Mouse (Mus musculus): Measurements from ENCODE around the gene Ccdc57. TPM values are rescaled to one million over a fixed set of nuclear protein-coding genes. Genes with fewer than 3 reads are reported as not detected.
A peak's percentile ranks its signal among the peaks of the same experiment; 100 is the strongest.
"Not testable (repeated sequence)": the region's sequence is repeated elsewhere in the genome, so short reads cannot be mapped to it uniquely, and the experiment has no call there.

Ccdc57 gene
- polyA plus RNA-seq, 1 experiment from 2014 or later = 8.8 TPM

DNA sequence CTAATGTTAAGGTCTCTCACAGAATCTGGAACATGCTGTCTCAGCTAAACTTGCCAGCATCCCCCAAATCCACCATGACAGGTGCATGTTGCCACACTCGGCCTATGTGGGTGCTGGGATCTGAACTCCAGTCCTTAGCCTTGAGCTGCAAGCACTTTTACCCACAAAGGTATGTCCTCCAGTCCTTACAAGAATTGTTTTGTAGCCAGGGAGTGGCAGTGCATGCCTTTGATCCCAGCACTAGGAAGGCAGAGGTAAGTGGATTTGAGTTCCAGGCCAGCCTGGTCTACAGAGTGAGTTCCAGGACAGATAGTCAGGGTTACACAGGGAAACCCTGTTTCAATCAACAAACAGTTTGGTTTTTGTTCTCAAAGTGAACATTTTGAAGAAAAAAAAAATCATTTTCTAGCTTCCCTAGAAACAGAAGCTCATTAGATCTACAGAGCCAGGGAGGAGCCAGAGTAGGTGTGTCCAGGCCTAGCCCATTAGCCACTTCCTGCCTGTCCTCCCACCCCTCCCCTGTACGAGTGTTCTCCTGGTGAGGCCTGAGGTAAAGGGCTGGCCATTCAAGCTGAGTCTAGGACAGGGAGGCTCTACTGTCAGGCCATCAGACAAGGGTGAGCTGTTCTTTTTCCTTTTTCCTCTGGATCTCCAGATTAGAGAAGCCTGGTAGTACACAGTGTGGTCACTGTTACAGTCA is 82.2 kb downstream of the Ccdc57 start:
- H3K9me3 ChIP-seq (ENCODE audit: control insufficient read depth, low read length) = no peaks in the 10 kb centered on the region
- H3K27me3 ChIP-seq (replicated peaks; ENCODE audit: control insufficient read depth, insufficient read depth, low read length) = no peaks in the 10 kb centered on the region
- no peak for ATAC-seq
- 72% methylated on average over 2 of the region's 2 CpGs for WGBS
- H3K4me1 ChIP-seq (replicated peaks; ENCODE audit: control insufficient read depth, insufficient read depth, low read length) = no peaks in the 10 kb centered on the region
- H3K4me2 ChIP-seq (ENCODE audit: low read length) = no peak overlapping the region
- no peak overlapping the region for H3K9ac ChIP-seq (replicated peaks; ENCODE audit: low read depth, low read length)
- H3K4me3 ChIP-seq (replicated peaks; ENCODE audit: low read length) = no peak overlapping the region
- H3K27ac ChIP-seq (ENCODE audit: low read length) = no peak overlapping the region
- no peaks in the 10 kb centered on the region for H3K36me3 ChIP-seq (ENCODE audit: control insufficient read depth, insufficient read depth)

DNA sequence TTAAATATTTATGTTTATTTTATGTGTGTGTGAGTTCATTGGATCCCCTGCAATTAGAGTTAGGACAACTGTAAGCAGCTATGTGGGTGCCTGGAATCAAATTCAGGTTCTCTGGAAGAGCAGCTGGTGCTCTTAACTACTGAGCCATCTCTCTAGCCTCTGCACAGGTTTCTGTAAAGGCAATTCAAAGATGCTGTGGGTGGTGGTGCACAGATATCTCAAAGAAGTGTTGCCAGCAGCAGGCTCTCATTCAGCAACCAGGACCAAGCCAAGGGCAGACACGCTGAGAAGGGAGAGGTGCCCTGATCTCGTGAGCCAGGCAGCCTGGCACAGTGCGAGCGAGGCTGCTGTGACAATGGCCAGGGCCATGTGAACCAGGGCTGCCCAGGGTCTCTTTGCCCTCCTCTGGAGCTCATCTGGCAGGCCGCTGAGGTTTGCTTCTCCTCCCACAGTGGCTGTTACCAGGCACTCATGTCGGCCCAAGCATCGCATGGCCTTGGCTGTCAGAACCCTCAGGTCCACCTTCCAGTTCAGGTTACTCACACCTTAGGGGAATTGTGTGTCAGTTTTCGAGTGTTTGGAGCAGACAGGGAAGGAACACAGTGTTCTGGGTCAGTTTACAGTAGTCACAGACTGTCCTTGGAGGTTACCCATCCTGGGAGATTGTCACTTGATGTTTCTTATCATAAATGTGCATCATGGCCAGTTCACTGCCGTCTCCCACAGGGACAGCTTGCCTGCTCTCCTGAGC is 85.8 kb downstream of the Ccdc57 start:
- no peaks in the 10 kb centered on the region for H3K27me3 ChIP-seq (replicated peaks; ENCODE audit: control insufficient read depth, insufficient read depth, low read length)
- H3K27ac ChIP-seq (ENCODE audit: low read length) = no peak overlapping the region
- no peak overlapping the region for H3K4me3 ChIP-seq (replicated peaks; ENCODE audit: low read length)
- no peaks in the 10 kb centered on the region for H3K36me3 ChIP-seq (ENCODE audit: control insufficient read depth, insufficient read depth)
- no peak overlapping the region for H3K9ac ChIP-seq (replicated peaks; ENCODE audit: low read depth, low read length)
- no peaks in the 10 kb centered on the region for H3K9me3 ChIP-seq (ENCODE audit: control insufficient read depth, low read length)
- no peaks in the 10 kb centered on the region for H3K4me1 ChIP-seq (replicated peaks; ENCODE audit: control insufficient read depth, insufficient read depth, low read length)
- ATAC-seq = no peak
- H3K4me2 ChIP-seq (ENCODE audit: low read length) = no peak overlapping the region
- 95% methylated on average over 9 of the region's 9 CpGs for WGBS

DNA sequence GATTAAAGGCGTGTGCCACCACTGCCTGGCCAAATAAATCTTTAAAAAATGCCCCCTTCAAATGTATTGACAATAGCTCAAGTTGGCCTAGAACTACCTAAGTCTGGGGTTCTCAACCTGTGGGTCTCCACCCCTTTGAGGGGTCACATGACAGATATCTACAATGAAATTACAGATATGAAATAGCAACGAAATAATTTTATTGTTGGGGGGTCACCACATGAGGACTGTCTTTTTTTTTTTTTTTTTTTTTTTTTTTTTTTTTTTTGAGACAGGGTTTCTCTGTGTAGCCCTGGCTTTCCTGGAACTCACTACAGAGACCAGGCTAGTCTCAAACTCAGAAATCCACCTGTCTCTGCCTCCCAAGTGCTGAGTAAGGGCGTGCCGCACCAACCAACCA is 88.3 kb downstream of the Ccdc57 start:
- H3K4me3 ChIP-seq (replicated peaks; ENCODE audit: low read length) = no peak overlapping the region
- 100% methylated on average over 4 of the region's 4 CpGs for WGBS
- H3K27me3 ChIP-seq (replicated peaks; ENCODE audit: control insufficient read depth, insufficient read depth, low read length) = no peaks in the 10 kb centered on the region
- no peaks in the 10 kb centered on the region for H3K4me1 ChIP-seq (replicated peaks; ENCODE audit: control insufficient read depth, insufficient read depth, low read length)
- no peak overlapping the region for H3K4me2 ChIP-seq (ENCODE audit: low read length)
- H3K36me3 ChIP-seq (ENCODE audit: control insufficient read depth, insufficient read depth) = no peaks in the 10 kb centered on the region
- H3K9ac ChIP-seq (replicated peaks; ENCODE audit: low read depth, low read length) = no peak overlapping the region
- H3K9me3 ChIP-seq (ENCODE audit: control insufficient read depth, low read length) = no peaks in the 10 kb centered on the region
- no peak for ATAC-seq
- H3K27ac ChIP-seq (ENCODE audit: low read length) = no peak overlapping the region

DNA sequence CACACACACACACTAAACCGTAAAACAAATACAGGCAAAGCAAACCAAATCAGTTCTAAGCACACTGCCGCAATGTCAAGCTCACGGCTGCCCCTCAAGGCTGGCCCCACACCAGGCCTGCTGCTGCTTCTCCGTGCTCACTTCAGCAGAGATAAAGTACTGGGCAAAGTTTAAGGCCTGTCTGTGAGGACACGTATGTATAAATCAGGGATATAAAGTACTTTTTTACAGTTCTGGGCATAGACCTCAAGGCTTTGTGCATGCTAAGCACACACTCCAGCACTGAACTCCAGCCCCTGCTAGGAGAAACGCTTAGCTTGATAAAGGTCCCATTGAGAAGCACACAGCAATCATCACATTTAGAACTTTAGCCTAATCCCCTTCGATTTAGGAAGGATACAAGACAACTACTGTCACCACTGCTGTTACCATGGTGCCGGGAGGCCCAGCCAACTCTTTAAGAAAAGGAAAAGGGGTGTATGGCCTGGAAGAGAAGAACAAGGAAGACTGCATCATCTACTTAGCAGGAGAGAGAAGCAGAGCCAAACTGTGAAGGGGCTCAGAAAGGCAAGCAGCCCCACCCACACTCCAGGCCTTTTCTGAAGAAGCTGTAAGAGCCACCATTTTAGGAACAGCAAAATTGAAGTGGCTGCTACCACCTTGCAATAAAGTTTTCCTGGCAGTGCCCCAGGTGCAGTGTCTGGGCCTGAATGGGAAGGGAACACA is 99.0 kb downstream of the Ccdc57 start:
- no peak overlapping the region for H3K9ac ChIP-seq (replicated peaks; ENCODE audit: low read depth, low read length)
- no peak overlapping the region for H3K4me2 ChIP-seq (ENCODE audit: low read length)
- ATAC-seq = peak; percentile 78
- no peaks in the 10 kb centered on the region for H3K36me3 ChIP-seq (ENCODE audit: control insufficient read depth, insufficient read depth)
- H3K4me3 ChIP-seq (replicated peaks; ENCODE audit: low read length) = no peak overlapping the region
- H3K4me1 ChIP-seq (replicated peaks; ENCODE audit: control insufficient read depth, insufficient read depth, low read length) = peaks cover 3% of the 10 kb centered on the region; the same call in 1 of the 2 replicates
- 0 out of 2 replicates have a peak overlapping the region, but pooled peaks have one; percentile 46 for H3K27ac ChIP-seq (ENCODE audit: low read length)
- WGBS = 13% methylated on average over 8 of the region's 8 CpGs
- H3K27me3 ChIP-seq (replicated peaks; ENCODE audit: control insufficient read depth, insufficient read depth, low read length) = no peaks in the 10 kb centered on the region
- H3K9me3 ChIP-seq (ENCODE audit: control insufficient read depth, low read length) = no peaks in the 10 kb centered on the region

DNA sequence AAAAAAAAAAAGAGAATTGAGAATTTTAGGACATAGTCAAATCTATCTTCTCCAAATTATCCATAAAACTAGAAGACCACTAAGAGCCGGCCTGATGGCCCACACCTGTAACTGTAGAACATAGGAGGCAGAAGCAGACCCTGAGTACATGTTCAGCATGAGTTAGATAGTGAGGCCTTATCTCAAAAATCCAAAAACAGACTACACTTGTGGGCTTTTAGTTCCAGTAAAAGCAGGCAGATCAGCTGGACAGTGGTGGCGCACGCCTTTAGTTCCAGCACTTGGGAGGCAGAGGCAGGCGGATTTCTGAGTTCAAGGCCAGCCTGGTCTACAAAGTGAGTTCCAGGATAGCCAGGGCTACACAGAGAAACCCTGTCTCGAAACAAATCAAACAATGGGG is 99.7 kb downstream of the Ccdc57 start:
- 86% methylated on average over 5 of the region's 5 CpGs for WGBS
- H3K4me2 ChIP-seq (ENCODE audit: low read length); H3K4me3 ChIP-seq (replicated peaks; ENCODE audit: low read length); H3K9me3 ChIP-seq (ENCODE audit: control insufficient read depth, low read length); ATAC-seq; H3K27me3 ChIP-seq (replicated peaks; ENCODE audit: control insufficient read depth, insufficient read depth, low read length); H3K9ac ChIP-seq (replicated peaks; ENCODE audit: low read depth, low read length); H3K36me3 ChIP-seq (ENCODE audit: control insufficient read depth, insufficient read depth); H3K4me1 ChIP-seq (replicated peaks; ENCODE audit: control insufficient read depth, insufficient read depth, low read length): not testable (repeated sequence)
- H3K27ac ChIP-seq (ENCODE audit: low read length) = 0 out of 2 replicates have a peak overlapping the region, but pooled peaks have one; percentile 46

DNA sequence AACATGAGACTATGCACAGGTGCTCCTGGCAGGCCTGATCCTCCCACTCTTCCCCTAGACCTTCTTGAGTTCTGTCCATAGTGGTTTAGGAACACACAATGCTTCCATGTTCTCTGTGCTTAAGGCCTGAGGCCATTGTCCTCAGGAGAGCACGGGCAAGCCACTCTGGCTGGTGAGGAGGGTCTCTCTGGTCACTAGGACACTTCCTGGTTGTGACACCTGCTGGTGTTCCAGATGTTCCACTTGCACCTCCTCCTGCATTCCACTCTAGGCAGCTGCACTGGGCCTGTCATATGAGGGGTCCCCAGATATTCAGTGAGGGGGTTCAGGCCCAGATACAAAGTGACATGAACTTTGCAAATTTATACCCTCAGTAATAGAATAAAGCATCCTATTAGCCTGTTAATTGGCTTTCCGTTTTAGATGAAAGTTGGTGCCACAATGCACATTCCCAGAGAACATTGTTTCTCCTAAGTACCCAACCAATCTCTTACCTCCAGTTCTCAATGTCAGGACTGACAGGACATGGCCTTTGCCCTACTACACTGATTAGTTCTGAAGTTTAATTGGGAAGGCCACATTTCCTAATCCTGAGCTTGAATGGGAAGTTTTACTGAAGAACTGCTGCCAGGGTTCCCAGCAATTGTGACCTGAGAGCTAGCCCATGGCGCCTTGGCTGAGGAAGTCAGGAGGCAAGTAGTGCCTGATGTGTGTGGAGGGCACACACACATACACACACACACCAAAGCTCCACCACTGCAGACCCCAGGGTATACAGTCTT is 100.8 kb downstream of the Ccdc57 start:
- Histone ChIP-seq H3K27me3 (replicated peaks; ENCODE audit: control insufficient read depth, insufficient read depth, low read length) (no peaks in the 10 kb centered on the region), H3K9ac (replicated peaks; ENCODE audit: low read depth, low read length) (no peak overlapping the region), H3K4me2 (ENCODE audit: low read length) (no peak overlapping the region), H3K4me1 (replicated peaks; ENCODE audit: control insufficient read depth, insufficient read depth, low read length) (peaks cover 3% of the 10 kb centered on the region; the same call in 1 of the 2 replicates), H3K27ac (ENCODE audit: low read length) (no peak overlapping the region), H3K36me3 (ENCODE audit: control insufficient read depth, insufficient read depth) (no peaks in the 10 kb centered on the region), H3K9me3 (ENCODE audit: control insufficient read depth, low read length) (no peaks in the 10 kb centered on the region), H3K4me3 (replicated peaks; ENCODE audit: low read length) (no peak overlapping the region)
- ATAC-seq = no peak
- 53% methylated on average over 3 of the region's 3 CpGs for WGBS

DNA sequence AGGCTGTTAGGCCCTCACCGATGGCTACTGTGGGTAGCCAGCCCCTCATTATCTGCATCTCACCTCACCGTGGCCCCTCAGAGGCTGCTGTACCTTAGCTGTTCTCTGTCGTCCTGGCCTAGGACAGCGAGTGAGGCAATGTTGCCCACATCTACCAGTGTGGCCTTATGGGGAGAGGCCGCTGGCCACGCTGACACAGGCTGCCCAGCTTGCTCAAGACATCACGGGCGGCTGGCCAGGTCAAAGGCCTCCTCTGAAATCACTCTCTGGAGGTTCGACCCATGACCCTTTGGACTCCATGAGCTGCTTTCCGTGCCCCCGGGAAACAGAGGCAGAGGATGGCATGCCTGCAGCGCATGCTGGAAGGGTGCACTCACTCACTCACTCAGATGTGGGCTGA is 102.0 kb downstream of the Ccdc57 start:
- 86% methylated on average over 12 of the region's 12 CpGs for WGBS
- Histone ChIP-seq H3K4me3 (replicated peaks; ENCODE audit: low read length) (no peak overlapping the region), H3K27me3 (replicated peaks; ENCODE audit: control insufficient read depth, insufficient read depth, low read length) (no peaks in the 10 kb centered on the region), H3K4me1 (replicated peaks; ENCODE audit: control insufficient read depth, insufficient read depth, low read length) (peaks cover 3% of the 10 kb centered on the region), H3K36me3 (ENCODE audit: control insufficient read depth, insufficient read depth) (no peaks in the 10 kb centered on the region), H3K9ac (replicated peaks; ENCODE audit: low read depth, low read length) (no peak overlapping the region), H3K9me3 (ENCODE audit: control insufficient read depth, low read length) (no peaks in the 10 kb centered on the region), H3K4me2 (ENCODE audit: low read length) (no peak overlapping the region), H3K27ac (ENCODE audit: low read length) (no peak overlapping the region)
- ATAC-seq = no peak

DNA sequence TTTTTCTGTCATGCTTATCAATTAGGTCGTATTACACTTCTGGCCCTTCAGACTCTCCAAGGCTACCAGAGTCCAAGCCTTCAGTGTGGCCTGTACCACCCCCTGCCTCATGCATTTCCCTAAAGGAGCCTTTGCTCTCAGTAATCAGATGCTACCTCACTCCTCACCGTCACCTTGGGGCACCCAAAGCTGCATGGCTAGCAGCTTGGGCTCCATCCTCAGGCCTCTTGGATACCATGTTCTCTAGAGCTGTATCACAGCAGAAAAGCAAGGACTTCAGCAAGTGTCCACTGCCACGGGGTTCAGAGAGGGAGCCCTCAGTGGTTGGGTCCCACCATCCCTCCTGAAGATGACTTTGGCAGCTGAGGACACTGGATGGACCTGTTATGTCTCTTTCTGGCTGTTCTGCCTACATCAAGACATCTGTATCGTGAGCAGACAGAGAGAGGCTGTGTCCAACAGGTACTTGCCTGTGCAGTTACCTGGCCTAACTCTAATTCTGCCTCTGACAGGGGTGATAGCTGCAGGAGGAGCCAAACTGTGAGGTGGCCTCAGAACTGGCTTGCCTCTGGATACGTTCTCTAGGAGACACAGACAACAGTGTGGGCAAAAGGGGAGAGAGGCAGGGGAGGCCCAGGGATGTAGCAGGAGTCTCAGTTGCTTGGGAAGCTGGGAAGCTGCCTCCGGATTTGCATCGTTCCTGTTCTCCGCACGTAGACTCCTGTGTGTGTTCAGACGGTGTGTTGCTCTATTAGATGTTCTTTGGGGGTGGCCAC is 102.7 kb downstream of the Ccdc57 start:
- H3K27me3 ChIP-seq (replicated peaks; ENCODE audit: control insufficient read depth, insufficient read depth, low read length) = no peaks in the 10 kb centered on the region
- no peak overlapping the region for H3K4me3 ChIP-seq (replicated peaks; ENCODE audit: low read length)
- WGBS = 88% methylated on average over 10 of the region's 10 CpGs
- peaks cover 10% of the 10 kb centered on the region for H3K4me1 ChIP-seq (replicated peaks; ENCODE audit: control insufficient read depth, insufficient read depth, low read length)
- H3K9ac ChIP-seq (replicated peaks; ENCODE audit: low read depth, low read length) = no peak overlapping the region
- ATAC-seq = no peak
- no peaks in the 10 kb centered on the region for H3K9me3 ChIP-seq (ENCODE audit: control insufficient read depth, low read length)
- H3K27ac ChIP-seq (ENCODE audit: low read length) = no peak overlapping the region
- H3K4me2 ChIP-seq (ENCODE audit: low read length) = no peak overlapping the region
- H3K36me3 ChIP-seq (ENCODE audit: control insufficient read depth, insufficient read depth) = no peaks in the 10 kb centered on the region
